Mouse (Mus musculus) heart, embryonic 12.5 days (tissue): ENCODE measurements around the gene C3. TPM values are rescaled to one million over a fixed set of nuclear protein-coding genes. Genes with fewer than 3 reads are reported as not detected.
A peak's percentile ranks its signal among the peaks of the same experiment; 100 is the strongest.

Experiments
- ATAC-seq: fragments of 200-750 bp; cut with Nextera tagmentation; 2 replicates; pipeline ENCODE4 v1.8.0; 2017; ENCODE audit warnings: moderate TSS enrichment, moderate library complexity; ENCODE audit not compliant: insufficient number of reproducible peaks, low FRiP score
- H3K27ac ChIP-seq: fragments of 300-500 bp; sonication (generic); 2 replicates; pipeline ENCODE4 v1.5.1; 2016; ENCODE audit warnings: mild to moderate bottlenecking, moderate library complexity; ENCODE audit not compliant: poor library complexity, severe bottlenecking
- H3K27me3 ChIP-seq: fragments of 300-500 bp; sonication (generic); replicated peaks from 2 replicates; pipeline ENCODE4 v1.6.1; 2016; ENCODE audit warnings: mild to moderate bottlenecking, moderate library complexity
- H3K36me3 ChIP-seq: fragments of 300-500 bp; sonication (generic); 2 replicates; pipeline ENCODE4 v1.6.1; 2016; ENCODE audit warnings: mild to moderate bottlenecking, moderate library complexity
- H3K4me1 ChIP-seq: fragments of 300-500 bp; sonication (generic); replicated peaks from 2 replicates; pipeline ENCODE4 v1.6.1; 2016; ENCODE audit warnings: mild to moderate bottlenecking
- H3K4me2 ChIP-seq: fragments of 300-500 bp; sonication (generic); 2 replicates; pipeline ENCODE4 v1.6.1; 2016; ENCODE audit warnings: mild to moderate bottlenecking, moderate library complexity
- H3K4me3 ChIP-seq: fragments of 300-500 bp; sonication (generic); 2 replicates; pipeline ENCODE4 v1.5.1; 2016; ENCODE audit warnings: mild to moderate bottlenecking
- H3K9ac ChIP-seq: fragments of 300-500 bp; sonication (generic); 2 replicates; pipeline ENCODE4 v1.6.1; 2016; ENCODE audit warnings: mild to moderate bottlenecking, moderate library complexity
- H3K9me3 ChIP-seq: fragments of 300-500 bp; sonication (generic); replicated peaks from 2 replicates; pipeline ENCODE4 v1.6.1; 2016; ENCODE audit warnings: mild to moderate bottlenecking, moderate library complexity
- WGBS: fragments of 180-500 bp; shearing (Covaris S2); methylation state at CpG from one replicate; pipeline ENCODE4 v1.1.7; 2016; 5-methylcytosine and 5-hydroxymethylcytosine counted together
- polyA plus RNA-seq: library from polyadenylated mRNA; unstranded; fragments of >200 nt; fragmentation: Nextera tagmentation; extraction: Ambion mirVana; gene quantifications from 2 replicates; pipeline ENCODE4 v1.2.1, GENCODE M21; 2016

C3 gene
- polyA plus RNA-seq: 0.87 and 2.6 TPM in 2 replicates

- Histone ChIP-seq H3K27ac (no peak within 1 kb of the TSS), H3K9me3 (no peaks in the 10 kb centered on the region), H3K4me2 (no peak within 1 kb of the TSS), H3K9ac (no peak within 1 kb of the TSS), H3K4me3 (no peak within 1 kb of the TSS), H3K36me3 (no peaks in the 10 kb centered on the region), H3K27me3 (peaks cover 38% of the 10 kb centered on the region), H3K4me1 (0 out of 2 replicates have a peak, but pooled peaks cover 3% of the 10 kb centered on the region)
- 75% methylated on average over 3 of the region's 3 CpGs for WGBS
- no peak for ATAC-seq
These were observed at the start of gene C3 for GRCm38 (mm10) chr17:57228014-57228413. C3 (minus strand) TSS chr17:57228136.

GRCm38 (mm10) chr17:57276634-57277121 is 48.7 kb upstream of the C3 start:
- no peak overlapping the region for H3K27ac ChIP-seq
- ATAC-seq: peak; percentile 48; the same call in 1 of the 2 replicates
- H3K4me3 ChIP-seq: peak overlapping the region; percentile 58
- H3K36me3 ChIP-seq: no peaks in the 10 kb centered on the region
- H3K4me2 ChIP-seq: peak overlapping the region; percentile 85
- WGBS: under 1% methylated on average over 20 of the region's 20 CpGs
- H3K9me3 ChIP-seq: no peaks in the 10 kb centered on the region
- peak overlapping the region; percentile 58; the same call in 1 of the 2 replicates for H3K9ac ChIP-seq
- peaks cover 47% of the 10 kb centered on the region for H3K27me3 ChIP-seq
- H3K4me1 ChIP-seq: peaks cover 14% of the 10 kb centered on the region

- Histone ChIP-seq H3K4me2 (peak overlapping the region; percentile 85), H3K27ac (no peak overlapping the region), H3K27me3 (peaks cover 49% of the 10 kb centered on the region), H3K36me3 (no peaks in the 10 kb centered on the region), H3K9ac (peak overlapping the region; percentile 58), H3K4me3 (peak overlapping the region; percentile 58), H3K9me3 (no peaks in the 10 kb centered on the region), H3K4me1 (peaks cover 14% of the 10 kb centered on the region)
- peak; percentile 20; the same call in 1 of the 2 replicates for ATAC-seq
- WGBS: 3% methylated on average over 13 of the region's 13 CpGs
These were observed 48.0 kb upstream of the C3 start for GRCm38 (mm10) chr17:57275997-57276351.

- Histone ChIP-seq H3K9me3 (no peaks in the 10 kb centered on the region), H3K9ac (peak overlapping the region; percentile 58), H3K27me3 (peaks cover 49% of the 10 kb centered on the region), H3K36me3 (no peaks in the 10 kb centered on the region), H3K4me2 (peak overlapping the region; percentile 85), H3K4me3 (peak overlapping the region; percentile 58), H3K27ac (no peak overlapping the region), H3K4me1 (peaks cover 14% of the 10 kb centered on the region)
- under 1% methylated on average over 53 of the region's 53 CpGs for WGBS
- peak; percentile 89 for ATAC-seq
These were observed 47.4 kb upstream of the C3 start for GRCm38 (mm10) chr17:57275111-57275996.

GRCm38 (mm10) chr17:57274686-57275085 is 46.8 kb upstream of the C3 start:
- no peak for ATAC-seq
- Histone ChIP-seq H3K4me1 (peaks cover 14% of the 10 kb centered on the region), H3K27me3 (peaks cover 43% of the 10 kb centered on the region), H3K27ac (no peak overlapping the region), H3K9ac (peak overlapping the region; percentile 58), H3K4me3 (peak overlapping the region; percentile 58), H3K36me3 (no peaks in the 10 kb centered on the region), H3K4me2 (peak overlapping the region; percentile 85), H3K9me3 (no peaks in the 10 kb centered on the region)
- 5% methylated on average over 15 of the region's 15 CpGs for WGBS

- H3K4me3 ChIP-seq: no peak overlapping the region
- peaks cover 14% of the 10 kb centered on the region for H3K4me1 ChIP-seq
- H3K27me3 ChIP-seq: peaks cover 35% of the 10 kb centered on the region
- no peak for ATAC-seq
- H3K4me2 ChIP-seq: no peak overlapping the region
- H3K27ac ChIP-seq: no peak overlapping the region
- H3K9ac ChIP-seq: no peak overlapping the region
- 26% methylated on average over 7 of the region's 7 CpGs for whole genome bisulfite sequencing
- H3K9me3 ChIP-seq: no peaks in the 10 kb centered on the region
- H3K36me3 ChIP-seq: no peaks in the 10 kb centered on the region
These were observed 45.9 kb upstream of the C3 start for GRCm38 (mm10) chr17:57273846-57274245.

GRCm38 (mm10) chr17:57271301-57271700 is 43.4 kb upstream of the C3 start:
- Histone ChIP-seq H3K9me3 (no peaks in the 10 kb centered on the region), H3K27me3 (peaks cover 27% of the 10 kb centered on the region), H3K36me3 (no peaks in the 10 kb centered on the region), H3K4me1 (peaks cover 13% of the 10 kb centered on the region), H3K9ac (no peak overlapping the region), H3K4me3 (no peak overlapping the region), H3K27ac (no peak overlapping the region), H3K4me2 (no peak overlapping the region)
- ATAC-seq: no peak
- WGBS: 64% methylated on average over 9 of the region's 9 CpGs

- Histone ChIP-seq H3K9me3 (no peaks in the 10 kb centered on the region), H3K27me3 (peaks cover 7% of the 10 kb centered on the region; the same call in 1 of the 2 replicates), H3K36me3 (peaks cover 14% of the 10 kb centered on the region), H3K4me3 (no peak overlapping the region), H3K4me1 (peaks cover 8% of the 10 kb centered on the region; the same call in 1 of the 2 replicates), H3K27ac (no peak overlapping the region), H3K9ac (no peak overlapping the region), H3K4me2 (no peak overlapping the region)
- ATAC-seq: no peak
- 86% methylated on average over 6 of the region's 6 CpGs for WGBS
These were observed 39.7 kb upstream of the C3 start for GRCm38 (mm10) chr17:57267556-57268126.

- ATAC-seq: peak; percentile 63; the same call in 1 of the 2 replicates
These were observed 37.3 kb upstream of the C3 start for GRCm38 (mm10) chr17:57264972-57265945.

GRCm38 (mm10) chr17:57264164-57264563 is 36.2 kb upstream of the C3 start:
- no peak for ATAC-seq
- Histone ChIP-seq H3K9me3 (no peaks in the 10 kb centered on the region), H3K36me3 (peaks cover 49% of the 10 kb centered on the region), H3K9ac (no peak overlapping the region), H3K4me1 (peaks cover 11% of the 10 kb centered on the region; the same call in 1 of the 2 replicates), H3K27ac (no peak overlapping the region), H3K4me2 (no peak overlapping the region), H3K4me3 (no peak overlapping the region), H3K27me3 (no peaks in the 10 kb centered on the region)
- WGBS: 69% methylated on average over 2 of the region's 2 CpGs

More at GRCm38 (mm10) chr17:57264972-57265945, 37.3 kb upstream of the C3 start:
- Histone ChIP-seq H3K4me1 (peaks cover 10% of the 10 kb centered on the region; the same call in 1 of the 2 replicates), H3K4me3 (no peak overlapping the region), H3K27ac (no peak overlapping the region), H3K27me3 (no peaks in the 10 kb centered on the region), H3K9ac (no peak overlapping the region), H3K4me2 (peak overlapping the region; percentile 44), H3K9me3 (no peaks in the 10 kb centered on the region), H3K36me3 (peaks cover 38% of the 10 kb centered on the region)
- WGBS: 27% methylated on average over 21 of the region's 22 CpGs
